Mouse (Mus musculus): ENCODE results near the gene Pmf1. TPM values are rescaled to one million over a fixed set of nuclear protein-coding genes. Genes with fewer than 3 reads are reported as not detected.

The Pmf1 gene
- polyA plus RNA-seq, 1 experiment from 2014 or later = 136 TPM

DNA sequence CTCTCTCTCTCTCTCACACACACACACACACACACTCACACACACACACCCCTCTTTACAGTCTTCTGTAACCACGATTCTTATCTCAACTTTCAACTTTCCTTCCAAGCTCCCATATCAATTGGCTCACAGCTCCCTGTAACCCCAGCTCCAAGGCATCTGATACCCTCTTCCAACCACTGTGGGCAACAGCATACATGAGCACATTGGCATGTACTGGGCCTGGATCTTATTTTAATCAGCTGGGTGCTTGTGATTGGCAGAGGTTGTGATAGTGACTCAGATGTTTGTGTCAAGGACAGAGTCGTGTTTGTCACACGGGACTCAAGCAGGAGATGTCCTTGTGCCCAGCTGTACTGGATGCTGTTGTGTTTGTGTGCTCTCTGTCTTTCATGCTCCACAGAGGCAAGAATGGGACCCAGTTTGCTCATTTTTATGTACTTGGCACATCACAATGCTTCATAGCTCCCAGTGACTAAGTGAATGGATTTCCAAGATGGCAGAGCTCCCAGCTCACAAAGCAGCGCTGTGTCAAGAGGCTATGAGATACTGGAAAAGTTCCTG is 17.3 kb upstream of the Pmf1 start:
- H3K4me1 ChIP-seq (ENCODE audit: control insufficient read depth, insufficient read depth, low read length) = peaks cover 13% of the 10 kb centered on the region
- no peak overlapping the region for H3K4me2 ChIP-seq (replicated peaks; ENCODE audit: low read depth, low read length)
- 76% methylated on average over 4 of the region's 4 CpGs for WGBS
- no peak overlapping the region for H3K9ac ChIP-seq (replicated peaks; ENCODE audit: low read depth, low read length)
- no peak overlapping the region for H3K27ac ChIP-seq (ENCODE audit: low read length)
- no peaks in the 10 kb centered on the region for H3K36me3 ChIP-seq (ENCODE audit: control insufficient read depth, insufficient read depth, low read length)
- H3K9me3 ChIP-seq (ENCODE audit: control insufficient read depth, low read depth, low read length) = no peaks in the 10 kb centered on the region
- no peak for ATAC-seq (ENCODE audit: insufficient number of reproducible peaks, insufficient read depth, low FRiP score, low read depth)
- no peak overlapping the region for H3K4me3 ChIP-seq (ENCODE audit: low read depth, low read length)
- H3K27me3 ChIP-seq (ENCODE audit: control insufficient read depth, insufficient read depth, low read length) = no peaks in the 10 kb centered on the region

DNA sequence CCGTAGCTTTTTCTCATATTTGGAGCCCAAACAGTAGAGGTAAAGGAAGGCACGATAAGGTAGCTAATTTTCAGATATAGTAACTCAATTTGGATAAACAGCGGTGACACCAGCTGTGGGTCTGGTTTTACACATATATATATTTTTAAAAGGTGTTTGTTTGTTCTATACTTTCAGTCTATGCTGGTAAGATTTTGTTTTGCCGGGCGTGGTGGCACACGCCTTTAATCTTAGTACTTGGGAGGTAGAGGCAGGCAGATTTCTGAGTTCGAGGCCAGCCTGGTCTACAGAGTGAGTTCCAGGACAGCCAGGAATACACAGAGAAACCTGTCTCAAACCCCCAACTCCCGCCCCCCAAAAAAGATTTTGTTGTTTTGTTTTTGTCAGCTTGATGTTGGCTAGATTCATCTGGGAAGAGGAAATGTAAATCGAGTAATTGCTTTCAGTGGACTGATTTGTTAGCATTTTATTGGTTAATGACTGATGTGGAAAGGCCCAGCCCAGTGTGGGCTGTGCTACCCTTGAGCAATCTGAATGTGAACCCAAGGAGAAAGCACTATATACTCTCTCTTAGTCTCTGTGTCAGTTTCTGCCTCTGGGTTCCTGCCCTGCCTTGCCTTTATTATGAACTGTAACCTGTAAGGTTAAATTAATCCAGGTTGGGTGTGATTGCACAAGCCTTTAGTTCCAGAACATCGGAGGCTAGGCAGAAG is 15.7 kb upstream of the Pmf1 start:
- no peak overlapping the region; the same call in 1 of the 2 replicates for H3K4me2 ChIP-seq (replicated peaks; ENCODE audit: low read depth, low read length)
- no peak overlapping the region for H3K9ac ChIP-seq (replicated peaks; ENCODE audit: low read depth, low read length)
- ATAC-seq (ENCODE audit: insufficient number of reproducible peaks, insufficient read depth, low FRiP score, low read depth) = no peak
- H3K4me3 ChIP-seq (ENCODE audit: low read depth, low read length) = no peak overlapping the region
- H3K9me3 ChIP-seq (ENCODE audit: control insufficient read depth, low read depth, low read length) = no peaks in the 10 kb centered on the region
- peaks cover 17% of the 10 kb centered on the region for H3K4me1 ChIP-seq (ENCODE audit: control insufficient read depth, insufficient read depth, low read length)
- no peak overlapping the region for H3K27ac ChIP-seq (ENCODE audit: low read length)
- H3K27me3 ChIP-seq (ENCODE audit: control insufficient read depth, insufficient read depth, low read length) = no peaks in the 10 kb centered on the region
- no peaks in the 10 kb centered on the region for H3K36me3 ChIP-seq (ENCODE audit: control insufficient read depth, insufficient read depth, low read length)
- WGBS = 85% methylated on average over 10 of the region's 10 CpGs

DNA sequence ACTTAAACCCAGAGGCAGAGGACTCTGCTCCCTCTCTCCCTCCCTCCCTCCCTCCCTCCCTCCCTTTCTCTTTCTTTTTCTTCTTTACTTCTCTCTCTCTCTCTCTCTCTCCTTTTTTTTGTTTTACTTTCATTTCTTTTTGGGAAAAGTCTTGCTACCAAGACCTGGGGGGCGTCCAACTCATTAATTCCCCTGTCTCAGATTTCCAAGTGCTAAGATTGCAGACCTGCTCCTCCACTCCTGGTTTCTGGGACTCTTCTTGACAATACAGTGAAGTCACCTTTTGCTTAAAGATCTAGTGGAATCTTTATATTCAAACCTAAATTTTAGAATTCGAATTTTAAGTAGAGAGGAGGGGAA is 15.2 kb upstream of the Pmf1 start:
- peak overlapping the region; percentile 79 for H3K4me3 ChIP-seq (ENCODE audit: low read depth, low read length)
- WGBS = 7% methylated on average over 2 of the region's 2 CpGs
- no peaks in the 10 kb centered on the region for H3K9me3 ChIP-seq (ENCODE audit: control insufficient read depth, low read depth, low read length)
- no peak overlapping the region; the same call in 1 of the 2 replicates for H3K4me2 ChIP-seq (replicated peaks; ENCODE audit: low read depth, low read length)
- no peaks in the 10 kb centered on the region for H3K27me3 ChIP-seq (ENCODE audit: control insufficient read depth, insufficient read depth, low read length)
- H3K36me3 ChIP-seq (ENCODE audit: control insufficient read depth, insufficient read depth, low read length) = peaks cover 3% of the 10 kb centered on the region; the same call in 1 of the 2 replicates
- H3K4me1 ChIP-seq (ENCODE audit: control insufficient read depth, insufficient read depth, low read length) = peaks cover 17% of the 10 kb centered on the region
- no peak overlapping the region for H3K9ac ChIP-seq (replicated peaks; ENCODE audit: low read depth, low read length)
- H3K27ac ChIP-seq (ENCODE audit: low read length) = no peak overlapping the region
- no peak for ATAC-seq (ENCODE audit: insufficient number of reproducible peaks, insufficient read depth, low FRiP score, low read depth)

DNA sequence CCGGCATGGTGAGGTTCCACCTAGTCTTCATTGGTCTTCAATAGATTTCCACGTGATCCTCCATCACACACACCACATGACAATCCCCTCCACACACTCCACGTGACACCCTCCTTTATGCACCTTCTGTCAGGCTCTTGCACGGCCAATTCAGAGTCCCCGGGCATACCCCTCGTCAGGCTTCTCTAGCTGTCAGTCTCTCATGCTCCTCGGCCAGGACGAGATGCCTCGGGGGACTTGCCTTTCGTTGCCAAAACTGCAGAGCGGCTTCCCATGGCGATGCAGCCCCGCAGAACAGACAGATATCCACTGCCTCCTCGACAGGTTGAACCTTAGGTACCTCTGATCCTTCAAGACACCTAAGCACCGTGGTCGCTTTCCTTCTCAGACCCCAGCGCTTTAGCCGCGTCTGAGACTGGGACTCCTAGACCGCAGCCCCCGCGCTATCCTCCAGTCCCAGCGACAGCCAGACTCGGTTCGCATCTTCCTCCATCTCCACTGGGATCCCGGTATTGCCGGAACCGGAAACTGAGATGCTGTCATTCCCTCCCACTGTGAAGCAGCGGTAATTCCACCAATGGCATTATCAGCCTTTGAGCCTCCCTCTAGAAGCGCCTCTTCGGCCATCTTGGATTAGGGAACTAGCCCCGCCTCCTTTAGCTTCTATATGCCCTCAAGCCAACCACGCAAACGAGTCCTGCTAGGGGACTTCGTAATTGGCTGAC is 14.6 kb upstream of the Pmf1 start, which contains the start of gene Slc25a44:
Gene Slc25a44 (minus strand): TSS at position 535 of the 725 bp plus-strand sequence.
- no peak within 1 kb of the TSS for H3K27ac ChIP-seq (ENCODE audit: low read length)
- peak within 1 kb of the TSS; percentile 79 for H3K4me3 ChIP-seq (ENCODE audit: low read depth, low read length)
- ATAC-seq (ENCODE audit: insufficient number of reproducible peaks, insufficient read depth, low FRiP score, low read depth) = peak; percentile 98
- peak within 1 kb of the TSS; percentile 96 for H3K4me2 ChIP-seq (replicated peaks; ENCODE audit: low read depth, low read length)
- WGBS = 1% methylated on average over 35 of the region's 35 CpGs
- no peaks in the 10 kb centered on the region for H3K9me3 ChIP-seq (ENCODE audit: control insufficient read depth, low read depth, low read length)
- H3K4me1 ChIP-seq (ENCODE audit: control insufficient read depth, insufficient read depth, low read length) = peaks cover 17% of the 10 kb centered on the region
- peaks cover 8% of the 10 kb centered on the region; the same call in 1 of the 2 replicates for H3K36me3 ChIP-seq (ENCODE audit: control insufficient read depth, insufficient read depth, low read length)
- H3K27me3 ChIP-seq (ENCODE audit: control insufficient read depth, insufficient read depth, low read length) = no peaks in the 10 kb centered on the region
- peak within 1 kb of the TSS; percentile 52 for H3K9ac ChIP-seq (replicated peaks; ENCODE audit: low read depth, low read length)

DNA sequence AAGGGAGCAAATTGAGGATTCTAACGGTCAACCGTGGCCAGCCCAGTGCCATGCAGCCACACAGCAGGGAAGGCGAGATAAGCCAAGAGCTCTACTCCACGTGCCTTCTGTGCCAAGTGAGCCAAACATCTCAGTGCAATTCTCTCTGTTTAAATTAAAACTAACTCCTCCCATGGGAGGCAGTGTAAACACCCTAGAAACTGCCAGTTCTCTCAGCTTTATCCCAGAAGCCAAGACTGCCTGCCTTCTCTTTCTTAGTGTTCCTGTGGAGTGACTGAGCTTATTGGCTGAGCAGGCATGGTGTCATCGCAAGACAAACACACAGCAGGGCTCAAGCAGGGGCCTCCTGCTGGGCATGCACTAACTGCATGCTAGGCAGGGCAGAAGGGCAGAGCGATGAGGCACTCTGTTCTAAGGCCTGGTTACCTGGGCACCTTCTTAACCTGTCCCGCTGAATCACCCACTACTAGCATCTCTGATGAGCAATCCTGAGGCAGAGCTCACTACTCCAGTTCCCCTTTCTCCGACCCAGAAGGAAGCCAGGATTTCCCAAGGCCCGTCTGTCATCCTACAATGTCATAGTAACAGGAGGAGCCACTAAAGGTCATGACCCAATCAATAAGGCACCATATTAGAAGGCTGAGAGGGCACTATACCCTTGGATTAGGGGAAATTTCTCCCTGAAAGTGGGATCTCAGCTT is 12.0 kb upstream of the Pmf1 start:
- 38% methylated on average over 9 of the region's 9 CpGs for WGBS
- no peaks in the 10 kb centered on the region for H3K27me3 ChIP-seq (ENCODE audit: control insufficient read depth, insufficient read depth, low read length)
- H3K9me3 ChIP-seq (ENCODE audit: control insufficient read depth, low read depth, low read length) = no peaks in the 10 kb centered on the region
- H3K36me3 ChIP-seq (ENCODE audit: control insufficient read depth, insufficient read depth, low read length) = peaks cover 27% of the 10 kb centered on the region
- no peak overlapping the region for H3K4me2 ChIP-seq (replicated peaks; ENCODE audit: low read depth, low read length)
- H3K4me1 ChIP-seq (ENCODE audit: control insufficient read depth, insufficient read depth, low read length) = peaks cover 17% of the 10 kb centered on the region
- ATAC-seq (ENCODE audit: insufficient number of reproducible peaks, insufficient read depth, low FRiP score, low read depth) = peak; percentile 39; the same call in 1 of the 2 replicates
- peak overlapping the region; percentile 30; the same call in 1 of the 2 replicates for H3K27ac ChIP-seq (ENCODE audit: low read length)
- H3K9ac ChIP-seq (replicated peaks; ENCODE audit: low read depth, low read length) = no peak overlapping the region; the same call in 1 of the 2 replicates
- H3K4me3 ChIP-seq (ENCODE audit: low read depth, low read length) = no peak overlapping the region

DNA sequence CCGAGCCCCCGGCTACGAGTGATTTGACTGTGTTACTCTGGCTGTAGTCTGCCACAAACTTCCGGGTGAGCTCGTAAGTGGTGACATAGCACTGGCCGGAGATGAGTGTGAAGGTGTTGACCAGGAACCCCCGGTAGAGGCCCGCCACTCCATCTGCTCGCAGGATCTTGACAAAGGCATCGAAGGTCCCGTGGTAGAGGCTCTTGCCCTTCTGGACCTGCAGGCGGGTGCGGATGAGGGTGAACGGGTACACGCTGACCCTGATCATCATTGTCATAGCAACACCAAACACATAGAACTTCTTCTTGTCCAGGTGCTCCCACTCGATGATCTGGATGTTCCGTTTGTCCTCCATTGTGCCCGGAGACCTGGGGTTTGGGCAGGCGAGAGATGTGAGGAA is 10.6 kb upstream of the Pmf1 start:
- H3K4me3 ChIP-seq (ENCODE audit: low read depth, low read length) = no peak overlapping the region
- 94% methylated on average over 19 of the region's 19 CpGs for WGBS
- no peak overlapping the region for H3K27ac ChIP-seq (ENCODE audit: low read length)
- H3K4me1 ChIP-seq (ENCODE audit: control insufficient read depth, insufficient read depth, low read length) = peaks cover 17% of the 10 kb centered on the region
- H3K9ac ChIP-seq (replicated peaks; ENCODE audit: low read depth, low read length) = no peak overlapping the region
- no peaks in the 10 kb centered on the region for H3K27me3 ChIP-seq (ENCODE audit: control insufficient read depth, insufficient read depth, low read length)
- ATAC-seq (ENCODE audit: insufficient number of reproducible peaks, insufficient read depth, low FRiP score, low read depth) = no peak
- peaks cover 37% of the 10 kb centered on the region for H3K36me3 ChIP-seq (ENCODE audit: control insufficient read depth, insufficient read depth, low read length)
- no peaks in the 10 kb centered on the region for H3K9me3 ChIP-seq (ENCODE audit: control insufficient read depth, low read depth, low read length)
- no peak overlapping the region for H3K4me2 ChIP-seq (replicated peaks; ENCODE audit: low read depth, low read length)

DNA sequence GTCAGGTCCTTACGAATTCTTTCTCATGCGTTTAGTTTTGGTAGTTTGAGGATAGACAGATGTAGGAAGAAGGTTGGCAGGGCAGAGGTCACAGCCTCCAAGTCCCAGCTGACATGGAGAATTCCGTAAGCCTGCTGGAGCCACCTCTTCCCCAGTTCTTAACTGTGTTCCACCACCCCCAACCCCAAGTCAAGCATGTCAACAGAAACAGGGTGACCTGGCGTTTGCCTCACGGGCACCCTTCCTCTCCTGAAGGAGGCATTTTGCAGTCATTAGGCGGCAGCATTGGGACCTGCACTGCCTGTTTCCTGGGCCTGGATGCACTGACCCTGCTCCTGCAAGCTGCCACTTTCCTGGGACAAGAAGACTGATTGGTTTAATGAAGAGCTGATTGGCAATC is 7.9 kb upstream of the Pmf1 start:
- WGBS = 71% methylated on average over 6 of the region's 6 CpGs
- ATAC-seq (ENCODE audit: insufficient number of reproducible peaks, insufficient read depth, low FRiP score, low read depth) = no peak
- no peaks in the 10 kb centered on the region for H3K27me3 ChIP-seq (ENCODE audit: control insufficient read depth, insufficient read depth, low read length)
- no peaks in the 10 kb centered on the region for H3K9me3 ChIP-seq (ENCODE audit: control insufficient read depth, low read depth, low read length)
- peaks cover 7% of the 10 kb centered on the region for H3K4me1 ChIP-seq (ENCODE audit: control insufficient read depth, insufficient read depth, low read length)
- H3K36me3 ChIP-seq (ENCODE audit: control insufficient read depth, insufficient read depth, low read length) = peaks cover 48% of the 10 kb centered on the region
- H3K27ac ChIP-seq (ENCODE audit: low read length) = no peak overlapping the region
- no peak overlapping the region for H3K9ac ChIP-seq (replicated peaks; ENCODE audit: low read depth, low read length)
- no peak overlapping the region for H3K4me2 ChIP-seq (replicated peaks; ENCODE audit: low read depth, low read length)
- no peak overlapping the region for H3K4me3 ChIP-seq (ENCODE audit: low read depth, low read length)

DNA sequence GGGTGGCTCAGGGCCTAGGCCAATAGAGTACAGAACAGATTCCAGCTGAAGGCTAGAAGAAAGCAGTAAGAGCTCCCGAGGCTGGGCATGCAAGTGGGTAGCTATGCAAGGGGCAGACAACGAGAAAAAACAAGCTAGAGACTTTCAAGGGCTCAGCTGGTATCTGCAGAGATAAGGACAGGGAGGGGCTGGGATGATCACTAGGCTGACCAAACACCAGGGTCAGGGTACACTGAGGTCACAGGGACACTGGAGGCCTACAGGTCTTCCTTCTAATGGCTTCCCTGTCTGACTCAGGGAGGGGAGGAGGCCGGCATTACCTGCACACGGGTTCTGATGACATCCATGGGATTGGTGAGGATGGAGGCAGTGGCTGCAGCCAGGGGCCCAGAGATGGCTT is 5.5 kb upstream of the Pmf1 start:
- Histone ChIP-seq H3K27ac (ENCODE audit: low read length) (no peak overlapping the region), H3K36me3 (ENCODE audit: control insufficient read depth, insufficient read depth, low read length) (peaks cover 56% of the 10 kb centered on the region), H3K4me1 (ENCODE audit: control insufficient read depth, insufficient read depth, low read length) (peaks cover 3% of the 10 kb centered on the region; the same call in 1 of the 2 replicates), H3K9ac (replicated peaks; ENCODE audit: low read depth, low read length) (no peak overlapping the region), H3K9me3 (ENCODE audit: control insufficient read depth, low read depth, low read length) (no peaks in the 10 kb centered on the region), H3K4me3 (ENCODE audit: low read depth, low read length) (no peak overlapping the region), H3K4me2 (replicated peaks; ENCODE audit: low read depth, low read length) (no peak overlapping the region), H3K27me3 (ENCODE audit: control insufficient read depth, insufficient read depth, low read length) (no peaks in the 10 kb centered on the region)
- WGBS = 73% methylated on average over 4 of the region's 4 CpGs
- ATAC-seq (ENCODE audit: insufficient number of reproducible peaks, insufficient read depth, low FRiP score, low read depth) = no peak

Measured in stomach, embryonic 14.5 days (tissue).